Comparison of ENCODE assay signal across 12 mouse cellular contexts in genomic region chr13:6635138-6636076, GRCm38 (mm10). TPM values are rescaled to one million over a fixed set of nuclear protein-coding genes. Genes with fewer than 3 reads are reported as not detected.
A peak's percentile ranks its signal among the peaks of the same experiment; 100 is the strongest.
DNase-seq lines count a peak whose midpoint lies in the region; ATAC-seq and TF ChIP-seq lines count a peak whose summit lies in the region.
"Had no signal": no experiment of that assay in that cellular context is flagged by ENCODE, and none has a peak within 500 bp of the region (broad histone marks: within the 10 kb centered on the region; RNA-seq: fewer than 3 reads in every experiment).

No protein-coding gene starts in this region.

- no peaks in the 10 kb centered on the region for H3K36me3 ChIP-seq in lung, embryonic 16.5 days (ENCODE audit: control insufficient read depth, insufficient read depth, low read length)
- H3K36me3 ChIP-seq in small intestine, adult 2 months (ENCODE audit: control insufficient read depth, insufficient read depth, low read length) = peaks cover 22% of the 10 kb centered on the region
- H3K36me3 ChIP-seq: embryonic facial prominence, embryonic 13.5 days; lung, embryonic 15.5 days; neural tube, embryonic 12.5 days had no signal

- no peaks in the 10 kb centered on the region for H3K9me3 ChIP-seq in lung, embryonic 16.5 days (ENCODE audit: control insufficient read depth, low read length)
- H3K9me3 ChIP-seq: embryonic facial prominence, embryonic 13.5 days; lung, embryonic 15.5 days; neural tube, embryonic 12.5 days had no signal

- DNase-seq in lung, adult 2 months = no peak
- DNase-seq in heart, postnatal 10 days = peak; percentile 50 to 57
- DNase-seq in spleen, adult 18-20 months = no peak
- no peak for DNase-seq in spleen, postnatal 10 days (ENCODE audit: low spot score in 2 of 2)
- DNase-seq in thymus, postnatal 25 days = no peak
- DNase-seq: cerebellum, adult 11 months had no signal

- intact Hi-C loops in heart, postnatal 10 days (cut with DNase I) = no loop called here

- 31% methylated on average over 11 of the region's 11 CpGs for WGBS in lung, embryonic 16.5 days
- WGBS in lung, adult 2 months = 43% methylated on average over 11 of the region's 11 CpGs
- WGBS in small intestine, adult 2 months = 22% methylated on average over 11 of the region's 11 CpGs

- H3K4me1 ChIP-seq in lung, embryonic 16.5 days (replicated peaks; ENCODE audit: control insufficient read depth, insufficient read depth, low read length) = peaks cover 13% of the 10 kb centered on the region
- H3K4me1 ChIP-seq in lung, adult 2 months (ENCODE audit: control insufficient read depth, insufficient read depth, low read length) = peaks cover 12% of the 10 kb centered on the region
- H3K4me1 ChIP-seq in bone marrow macrophage, adult 2 months (ENCODE audit: control insufficient read depth, insufficient read depth, low read length) = peaks cover 81% of the 10 kb centered on the region
- peaks cover 50% of the 10 kb centered on the region for H3K4me1 ChIP-seq in small intestine, adult 2 months (ENCODE audit: control insufficient read depth, insufficient read depth, insufficient read length, low read length)

- ATAC-seq in lung, embryonic 16.5 days (ENCODE audit: low read depth) = peak; percentile 60

- no peak for TF ChIP-seq CTCF in lung, adult 2 months (IDR thresholded peaks at IDR 0.05; ENCODE audit: insufficient read depth, low read length)
- TF ChIP-seq CTCF in bone marrow macrophage, adult 2 months (IDR thresholded peaks at IDR 0.05; ENCODE audit: low read depth, low read length) = no peak
- TF ChIP-seq CTCF in small intestine, adult 2 months (IDR thresholded peaks at IDR 0.05; ENCODE audit: extremely low read depth, insufficient read length, insufficient replicate concordance, low read depth, low read length) = no peak

- H3K9ac ChIP-seq in lung, embryonic 16.5 days (ENCODE audit: low read length) = no peak overlapping the region
- H3K9ac ChIP-seq: embryonic facial prominence, embryonic 13.5 days; lung, embryonic 15.5 days; neural tube, embryonic 12.5 days had no signal

- no peak overlapping the region for H3K4me2 ChIP-seq in lung, embryonic 16.5 days (ENCODE audit: low read depth, low read length)
- H3K4me2 ChIP-seq: embryonic facial prominence, embryonic 13.5 days; lung, embryonic 15.5 days; neural tube, embryonic 12.5 days had no signal

- no peak overlapping the region for H3K27ac ChIP-seq in lung, embryonic 16.5 days (ENCODE audit: low read length)
- H3K27ac ChIP-seq in bone marrow macrophage, adult 2 months (ENCODE audit: insufficient read depth, low read depth, low read length) = peak overlapping the region; percentile 8; the same call in 1 of the 2 replicates
- peak overlapping the region; percentile 98 for H3K27ac ChIP-seq in small intestine, adult 2 months (ENCODE audit: insufficient read depth, low read depth, low read length)
- H3K27ac ChIP-seq: embryonic facial prominence, embryonic 13.5 days; lung, embryonic 15.5 days; neural tube, embryonic 12.5 days had no signal

- H3K4me3 ChIP-seq in lung, embryonic 16.5 days (ENCODE audit: low read length) = no peak overlapping the region
- no peak overlapping the region for H3K4me3 ChIP-seq in lung, adult 2 months (replicated peaks; ENCODE audit: extremely low read depth, low read depth, low read length)
- H3K4me3 ChIP-seq in bone marrow macrophage, adult 2 months (ENCODE audit: insufficient read depth, low read length) = no peak overlapping the region
- no peak overlapping the region for H3K4me3 ChIP-seq in small intestine, adult 2 months (ENCODE audit: low read depth, low read length)
- H3K4me3 ChIP-seq: embryonic facial prominence, embryonic 13.5 days; lung, embryonic 15.5 days; neural tube, embryonic 12.5 days had no signal

- H3K27me3 ChIP-seq in lung, embryonic 16.5 days (ENCODE audit: control insufficient read depth, insufficient read depth, low read depth, low read length) = no peaks in the 10 kb centered on the region
- no peaks in the 10 kb centered on the region for H3K27me3 ChIP-seq in small intestine, adult 2 months (ENCODE audit: control insufficient read depth, insufficient read depth, low read length)
- H3K27me3 ChIP-seq: embryonic facial prominence, embryonic 13.5 days; lung, embryonic 15.5 days; neural tube, embryonic 12.5 days had no signal

- no peak for TF ChIP-seq POLR2A in lung, adult 2 months (IDR thresholded peaks at IDR 0.05; ENCODE audit: borderline replicate concordance, extremely low read depth, low read depth, low read length)
- TF ChIP-seq POLR2A in bone marrow macrophage, adult 2 months (IDR thresholded peaks at IDR 0.05; ENCODE audit: borderline replicate concordance, low read depth, low read length) = no peak
- TF ChIP-seq POLR2A in small intestine, adult 2 months (IDR thresholded peaks at IDR 0.05; ENCODE audit: low read depth, low read length) = peak; percentile 72; the same call in 1 of the 2 replicates

RNA-seq across cellular contexts. Expression of gene Pfkp, which starts 13.2 kb away (rescaled TPM):
- 29.5 and 34.6 TPM in 2 replicates for polyA plus RNA-seq in lung, embryonic 16.5 days (2015; fragmentation: Nextera tagmentation; extraction: Ambion mirVana)
- 60.3 and 79.6 TPM in 2 replicates for polyA plus RNA-seq in lung, adult 2 months (2012; rRNA removed)
- 35.8 and 49.3 TPM in 2 replicates for polyA plus RNA-seq in bone marrow macrophage, adult 2 months (2012; ENCODE audit: insufficient read depth, insufficient read length, missing spikeins)
- total RNA-seq in heart, postnatal 10 days (2021) = 10 to 100 TPM; 67.3 to 78.2 TPM
- 37.4 and 159 TPM in 2 replicates for polyA plus RNA-seq in small intestine, adult 2 months (2012; rRNA removed)

Comparison
In these comparisons a context has a peak if more than half of its experiments do, and no peak if none do; other contexts are left out.
1. DNase-seq: peak in heart, postnatal 10 days (2 of 2); none in lung, adult 2 months (single experiment), spleen, adult 18-20 months (0 of 2), spleen, postnatal 10 days (0 of 2) and thymus, postnatal 25 days (single experiment).